Mouse (Mus musculus) liver, embryonic 15.5 days (tissue): ENCODE data around the gene Dnm1. TPM values are rescaled to one million over a fixed set of nuclear protein-coding genes. Genes with fewer than 3 reads are reported as not detected.

Experiments used
- ATAC-seq: fragments of 200-750 bp; cut with Nextera tagmentation; 2 replicates; pipeline ENCODE4 v1.8.0; 2017; ENCODE audit warnings: moderate number of reproducible peaks, mild to moderate bottlenecking, moderate library complexity; ENCODE audit not compliant: insufficient read depth
- H3K27ac ChIP-seq: fragments of 300-500 bp; sonication (generic); replicated peaks from 2 replicates; pipeline ENCODE4 v1.5.1; 2015; ENCODE audit warnings: mild to moderate bottlenecking, inconsistent platforms
- H3K27me3 ChIP-seq: fragments of 300-500 bp; sonication (generic); 2 replicates; pipeline ENCODE4 v1.6.1; 2015; ENCODE audit warnings: mild to moderate bottlenecking, inconsistent platforms
- H3K36me3 ChIP-seq: fragments of 300-500 bp; sonication (generic); replicated peaks from 2 replicates; pipeline ENCODE4 v1.6.1; 2015; ENCODE audit warnings: moderate library complexity, mild to moderate bottlenecking, inconsistent platforms
- H3K4me1 ChIP-seq: fragments of 300-500 bp; sonication (generic); replicated peaks from 2 replicates; pipeline ENCODE4 v1.6.1; 2015; ENCODE audit warnings: inconsistent platforms
- H3K4me2 ChIP-seq: fragments of 300-500 bp; sonication (generic); 2 replicates; pipeline ENCODE4 v1.6.1; 2015; ENCODE audit warnings: moderate library complexity, mild to moderate bottlenecking, inconsistent platforms
- H3K4me3 ChIP-seq: fragments of 300-500 bp; sonication (generic); replicated peaks from 2 replicates; pipeline ENCODE4 v1.5.1; 2015; ENCODE audit warnings: mild to moderate bottlenecking, inconsistent platforms
- H3K9ac ChIP-seq: fragments of 300-500 bp; sonication (generic); 2 replicates; pipeline ENCODE4 v1.6.1; 2015; ENCODE audit warnings: moderate library complexity, mild to moderate bottlenecking, inconsistent platforms
- H3K9me3 ChIP-seq: fragments of 300-500 bp; sonication (generic); replicated peaks from 2 replicates; pipeline ENCODE4 v1.6.1; 2016; ENCODE audit warnings: inconsistent platforms
- WGBS: fragments of 180-500 bp; shearing (Covaris S2); methylation state at CpG from one replicate; pipeline ENCODE4 v1.1.7; 2015; ENCODE audit warnings: mixed read lengths; ENCODE audit not compliant: insufficient replicate concordance; 5-methylcytosine and 5-hydroxymethylcytosine counted together
- polyA plus RNA-seq: library from polyadenylated mRNA; unstranded; fragments of >200 nt; fragmentation: Nextera tagmentation; extraction: Ambion mirVana; gene quantifications from 2 replicates; pipeline ENCODE4 v1.2.1, GENCODE M21; 2015

Dnm1 gene
- polyA plus RNA-seq, 1 experiment from 2014 or later, result 0.50 TPM

- Histone ChIP-seq H3K4me3 (no peak overlapping the region), H3K4me2 (no peak overlapping the region), H3K9ac (no peak overlapping the region), H3K27ac (no peak overlapping the region), H3K36me3 (no peaks in the 10 kb centered on the region), H3K9me3 (no peaks in the 10 kb centered on the region), H3K27me3 (peaks cover 43% of the 10 kb centered on the region), H3K4me1 (no peaks in the 10 kb centered on the region)
- 36% methylated on average over 26 of the region's 26 CpGs for WGBS
- no peak for ATAC-seq
Observed at GRCm38 (mm10) chr2:32339912-32340642, 13.1 kb downstream of the Dnm1 start.

- H3K27me3 ChIP-seq, result peaks cover 42% of the 10 kb centered on the region
- H3K9ac ChIP-seq, result no peak overlapping the region
- H3K9me3 ChIP-seq, result no peaks in the 10 kb centered on the region
- no peak overlapping the region for H3K4me3 ChIP-seq
- no peak for ATAC-seq
- H3K4me2 ChIP-seq, result no peak overlapping the region
- H3K36me3 ChIP-seq, result no peaks in the 10 kb centered on the region
- 30% methylated on average over 15 of the region's 15 CpGs for WGBS
- H3K4me1 ChIP-seq, result no peaks in the 10 kb centered on the region
- H3K27ac ChIP-seq, result no peak overlapping the region
Observed at GRCm38 (mm10) chr2:32335888-32336287, 17.2 kb downstream of the Dnm1 start.

GRCm38 (mm10) chr2:32332159-32332558, 21.0 kb downstream of the Dnm1 start:
- Histone ChIP-seq H3K4me3 (no peak overlapping the region), H3K4me1 (no peaks in the 10 kb centered on the region), H3K9ac (no peak overlapping the region), H3K4me2 (no peak overlapping the region), H3K27me3 (peaks cover 36% of the 10 kb centered on the region), H3K9me3 (no peaks in the 10 kb centered on the region), H3K27ac (no peak overlapping the region), H3K36me3 (no peaks in the 10 kb centered on the region)
- WGBS, result 69% methylated on average over 5 of the region's 5 CpGs
- ATAC-seq, result no peak

GRCm38 (mm10) chr2:32329531-32329930, 23.6 kb downstream of the Dnm1 start:
- Histone ChIP-seq H3K36me3 (no peaks in the 10 kb centered on the region), H3K27ac (no peak overlapping the region), H3K9ac (no peak overlapping the region), H3K9me3 (no peaks in the 10 kb centered on the region), H3K4me1 (no peaks in the 10 kb centered on the region), H3K4me2 (no peak overlapping the region), H3K4me3 (no peak overlapping the region), H3K27me3 (peaks cover 11% of the 10 kb centered on the region; the same call in 1 of the 2 replicates)
- WGBS, result 54% methylated on average over 6 of the region's 6 CpGs
- no peak for ATAC-seq

GRCm38 (mm10) chr2:32328911-32329460, 24.2 kb downstream of the Dnm1 start:
- 43% methylated on average over 13 of the region's 13 CpGs for WGBS
- Histone ChIP-seq H3K27ac (no peak overlapping the region), H3K4me3 (no peak overlapping the region), H3K4me2 (no peak overlapping the region), H3K9me3 (no peaks in the 10 kb centered on the region), H3K36me3 (no peaks in the 10 kb centered on the region), H3K27me3 (peaks cover 11% of the 10 kb centered on the region; the same call in 1 of the 2 replicates), H3K4me1 (no peaks in the 10 kb centered on the region), H3K9ac (no peak overlapping the region)
- no peak for ATAC-seq

- Histone ChIP-seq H3K9ac (no peak overlapping the region), H3K4me3 (no peak overlapping the region), H3K36me3 (no peaks in the 10 kb centered on the region), H3K27me3 (peaks cover 8% of the 10 kb centered on the region; the same call in 1 of the 2 replicates), H3K4me2 (no peak overlapping the region), H3K27ac (no peak overlapping the region), H3K4me1 (no peaks in the 10 kb centered on the region), H3K9me3 (no peaks in the 10 kb centered on the region)
- WGBS, result 72% methylated on average over 4 of the region's 4 CpGs
- ATAC-seq, result no peak
Observed at GRCm38 (mm10) chr2:32327200-32327599, 25.9 kb downstream of the Dnm1 start.

GRCm38 (mm10) chr2:32325342-32325741, 27.8 kb downstream of the Dnm1 start:
- H3K9ac ChIP-seq, result no peak overlapping the region
- no peak for ATAC-seq
- no peaks in the 10 kb centered on the region for H3K9me3 ChIP-seq
- no peaks in the 10 kb centered on the region for H3K36me3 ChIP-seq
- peaks cover 14% of the 10 kb centered on the region for H3K27me3 ChIP-seq
- no peaks in the 10 kb centered on the region for H3K4me1 ChIP-seq
- H3K27ac ChIP-seq, result no peak overlapping the region
- no peak overlapping the region for H3K4me3 ChIP-seq
- 40% methylated on average over 7 of the region's 7 CpGs for WGBS
- H3K4me2 ChIP-seq, result no peak overlapping the region

GRCm38 (mm10) chr2:32324322-32324721, 28.8 kb downstream of the Dnm1 start:
- no peaks in the 10 kb centered on the region for H3K9me3 ChIP-seq
- H3K27me3 ChIP-seq, result peaks cover 21% of the 10 kb centered on the region
- H3K4me3 ChIP-seq, result no peak overlapping the region
- ATAC-seq, result no peak
- H3K4me2 ChIP-seq, result no peak overlapping the region
- H3K27ac ChIP-seq, result no peak overlapping the region
- no peaks in the 10 kb centered on the region for H3K36me3 ChIP-seq
- H3K9ac ChIP-seq, result no peak overlapping the region
- H3K4me1 ChIP-seq, result no peaks in the 10 kb centered on the region
- WGBS, result 44% methylated on average over 4 of the region's 4 CpGs

- Histone ChIP-seq H3K4me3 (no peak overlapping the region), H3K9me3 (no peaks in the 10 kb centered on the region), H3K27me3 (peaks cover 26% of the 10 kb centered on the region), H3K36me3 (no peaks in the 10 kb centered on the region), H3K4me2 (no peak overlapping the region), H3K9ac (no peak overlapping the region), H3K4me1 (no peaks in the 10 kb centered on the region), H3K27ac (no peak overlapping the region)
- no peak for ATAC-seq
- WGBS, result 65% methylated on average over 7 of the region's 7 CpGs
Observed at GRCm38 (mm10) chr2:32322754-32323741, 30.1 kb downstream of the Dnm1 start.

- Histone ChIP-seq H3K27ac (no peak overlapping the region), H3K4me1 (no peaks in the 10 kb centered on the region), H3K36me3 (no peaks in the 10 kb centered on the region), H3K4me3 (no peak overlapping the region), H3K9ac (no peak overlapping the region), H3K27me3 (peaks cover 39% of the 10 kb centered on the region), H3K4me2 (no peak overlapping the region), H3K9me3 (no peaks in the 10 kb centered on the region)
- WGBS, result 57% methylated on average over 9 of the region's 9 CpGs
- ATAC-seq, result 0 out of 2 replicates have a peak, but pooled peaks have one; percentile 33
Observed at GRCm38 (mm10) chr2:32321591-32322298, 31.4 kb downstream of the Dnm1 start.
